Mouse (Mus musculus): ENCODE measurements around the gene Rtl6.

Gene Rtl6

DNA sequence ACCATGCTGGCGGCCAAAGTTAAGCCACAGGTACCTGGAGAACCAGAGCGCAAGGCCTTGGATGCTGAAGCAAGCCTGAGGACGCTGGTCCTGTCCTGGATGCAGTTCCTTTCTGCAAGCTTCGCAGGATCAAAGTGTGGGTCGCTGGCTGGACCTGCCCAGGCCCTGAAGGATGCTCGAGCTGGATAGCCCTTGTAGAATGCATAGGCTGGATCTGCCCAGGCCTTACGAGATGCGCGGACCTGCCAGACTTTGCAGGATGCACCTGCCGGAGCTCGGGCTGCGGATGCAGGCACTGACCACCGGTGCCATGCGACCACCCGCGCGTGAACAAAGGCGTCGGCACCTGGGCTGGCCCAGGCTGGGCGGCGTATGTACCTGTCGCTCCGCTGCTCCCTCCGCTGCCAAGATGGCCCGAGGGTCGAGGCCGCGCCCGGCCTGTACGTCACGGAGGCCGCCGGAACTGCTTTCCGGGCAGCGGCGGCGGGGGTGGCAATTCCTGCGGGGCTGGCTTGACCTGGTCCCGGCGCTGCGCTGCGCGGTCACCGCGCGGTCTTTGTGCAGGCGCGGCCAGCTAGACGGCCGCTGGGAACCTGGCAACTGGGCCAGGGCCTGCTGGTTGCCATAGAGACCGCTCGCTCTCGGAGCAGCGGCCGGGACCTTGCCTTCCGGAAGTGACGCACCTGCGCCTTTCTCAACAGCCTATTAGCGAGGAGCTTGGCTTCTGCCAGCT is at the start of gene Rtl6:
Gene Rtl6, minus strand, starts transcription at position 635 of the 733 bp plus-strand sequence.
- DNase-seq (ENCODE audit: low spot score in 2 of 2) = peak; percentile 88 to 94

DNA sequence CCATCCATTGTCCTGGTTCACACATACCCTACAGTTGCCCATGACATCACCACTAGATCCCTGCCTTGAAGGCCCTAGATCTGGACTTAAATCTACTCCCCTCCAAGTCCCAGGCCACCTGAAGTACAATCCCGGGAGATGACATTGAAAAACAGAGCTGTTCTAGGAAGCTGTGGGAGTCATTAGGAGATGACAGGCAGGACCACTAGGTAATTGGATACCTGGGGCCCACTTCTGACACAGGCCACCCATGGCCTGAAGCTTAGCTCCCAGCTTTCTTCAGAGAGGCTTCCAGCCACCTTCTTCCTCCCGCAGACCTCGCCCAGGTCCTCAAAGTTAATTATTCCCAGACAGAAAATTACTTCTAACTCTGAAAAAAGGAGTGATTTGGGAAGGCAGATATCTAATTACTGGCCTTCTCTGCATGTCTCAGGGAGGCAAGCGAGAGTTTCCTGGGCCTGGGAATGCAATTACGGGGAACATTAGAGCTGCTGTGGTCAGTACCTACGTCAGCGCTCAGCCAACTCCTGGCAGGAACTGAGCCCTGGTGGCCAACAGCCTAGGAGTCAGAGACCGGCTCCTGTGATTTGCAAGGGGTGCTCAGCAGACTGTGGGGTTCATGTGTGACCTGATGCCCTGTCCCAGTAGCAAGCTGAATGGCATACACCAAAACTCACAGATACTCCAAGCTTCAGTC is 45.8 kb upstream of the Rtl6 start:
- no peak for DNase-seq (ENCODE audit: low spot score in 2 of 2)

DNA sequence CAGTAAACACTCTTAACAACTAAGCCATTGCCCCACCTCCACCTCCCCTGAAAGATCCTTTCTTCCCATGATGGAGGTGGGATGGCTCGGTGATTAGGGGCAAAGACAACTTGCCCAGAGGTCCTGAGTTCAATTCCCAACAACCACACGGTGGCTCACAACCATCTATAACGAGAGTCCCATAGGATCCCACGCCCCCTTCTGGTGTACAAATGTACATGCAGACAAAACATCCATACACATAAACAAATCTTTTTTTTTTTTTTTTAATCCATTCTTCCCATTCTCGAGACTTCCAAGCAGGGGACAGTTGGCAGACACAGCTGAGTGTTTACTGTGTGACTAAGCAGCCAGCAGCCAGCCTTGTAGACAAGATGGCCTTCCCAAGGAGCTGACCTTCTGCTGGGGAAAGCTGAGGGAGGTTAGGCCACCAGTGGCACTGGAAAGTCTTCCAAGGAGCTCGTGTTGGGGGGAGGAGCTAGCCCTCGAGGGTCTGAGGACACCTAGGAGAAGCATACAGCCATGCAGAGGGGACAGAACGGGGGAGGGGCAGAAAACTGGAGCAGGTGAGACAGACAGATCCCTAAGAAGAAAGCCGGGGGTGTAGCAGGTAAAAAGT is 43.5 kb upstream of the Rtl6 start:
- no peak for DNase-seq (ENCODE audit: low spot score in 2 of 2)

DNA sequence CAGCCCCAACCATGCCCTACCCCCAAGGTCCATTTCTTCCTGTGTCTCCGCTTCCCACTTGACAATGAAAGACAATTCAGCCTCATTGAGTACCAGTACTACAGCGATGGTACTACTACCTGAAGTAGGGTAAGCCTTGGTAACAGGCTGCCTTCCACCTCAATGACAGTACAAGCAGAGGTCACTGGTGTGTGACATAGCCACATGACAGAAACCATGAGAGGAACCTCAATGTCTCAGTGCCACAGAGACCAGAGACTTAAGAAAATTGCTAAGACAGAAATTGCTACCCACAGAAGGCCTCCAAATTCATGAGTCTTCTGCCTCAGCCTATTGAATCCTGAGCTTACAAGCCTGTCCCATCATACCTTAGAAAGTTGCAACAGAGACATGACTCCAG is 41.3 kb upstream of the Rtl6 start:
- no peak for DNase-seq (ENCODE audit: low spot score in 2 of 2)

DNA sequence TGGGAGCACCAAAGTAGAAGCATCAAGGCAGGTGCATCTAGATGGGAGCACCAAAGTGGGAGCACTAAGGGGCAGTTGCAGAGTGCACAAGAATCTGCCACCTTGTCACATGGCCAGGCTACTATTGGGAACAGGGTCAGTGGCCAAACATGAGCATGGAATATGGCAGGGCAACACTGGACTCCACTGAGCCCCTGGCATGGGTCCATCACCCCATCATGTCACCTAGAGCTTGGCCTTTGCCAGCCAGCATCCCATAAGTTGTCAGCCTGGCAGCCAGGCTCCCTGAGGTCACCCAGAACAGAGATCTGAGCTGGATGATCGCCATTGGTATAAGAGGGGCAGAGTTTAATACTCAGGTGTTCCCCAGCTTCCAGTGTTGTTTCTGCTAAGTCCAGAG is 40.2 kb upstream of the Rtl6 start:
- no peak for DNase-seq (ENCODE audit: low spot score in 2 of 2)

DNA sequence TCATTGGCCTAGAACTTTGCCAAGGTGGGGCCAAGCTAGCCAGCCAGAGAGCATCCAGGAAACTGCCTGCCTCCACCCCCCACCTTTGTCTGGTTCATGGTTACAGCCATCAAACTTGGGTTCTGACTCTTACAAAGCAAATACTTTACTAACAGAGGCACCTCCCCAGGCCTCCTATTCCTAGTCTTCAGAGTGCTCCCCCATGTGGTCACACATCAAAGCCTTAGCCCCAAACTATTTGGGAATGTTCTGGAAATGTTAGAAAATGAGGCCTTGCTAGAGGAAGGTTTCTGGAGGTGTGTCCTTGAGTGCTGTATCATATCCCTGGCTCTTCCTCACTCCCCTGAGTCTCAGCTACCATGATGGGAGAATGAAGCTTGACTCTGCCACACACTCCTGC is 39.4 kb upstream of the Rtl6 start:
- DNase-seq (ENCODE audit: low spot score in 2 of 2) = no peak

DNA sequence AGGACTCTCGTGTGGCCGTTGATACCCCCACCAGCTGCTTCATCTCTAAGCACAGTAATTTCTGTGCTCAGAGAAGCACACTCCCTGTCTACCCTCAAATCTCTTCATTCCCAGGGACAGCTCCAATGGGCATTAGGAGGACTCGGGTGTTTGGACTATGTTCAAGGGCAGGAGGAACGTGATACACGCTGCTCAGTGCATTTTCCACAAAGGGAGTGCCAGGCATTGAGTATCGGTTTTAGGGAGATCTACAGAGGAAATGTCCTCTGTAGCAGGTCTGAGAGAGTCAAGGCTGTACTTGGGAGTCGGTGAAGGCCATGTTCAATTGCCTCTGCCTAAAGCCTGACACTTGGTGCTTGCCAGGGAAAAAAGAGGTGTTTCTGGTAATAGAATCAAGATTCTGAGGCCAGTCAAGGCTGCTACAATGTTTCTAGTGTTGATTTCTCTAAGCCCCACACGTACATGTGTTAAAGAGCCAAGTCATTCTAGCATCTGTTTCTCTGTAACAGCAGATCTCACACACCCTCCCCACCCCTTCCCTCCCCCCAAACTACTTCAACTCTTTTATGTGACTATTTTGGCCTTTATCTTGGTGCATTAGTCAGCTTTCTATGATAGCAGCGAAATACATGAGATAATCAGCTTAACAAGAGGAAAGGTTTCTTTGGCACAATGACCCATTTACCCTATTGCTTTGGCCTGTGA is 37.8 kb upstream of the Rtl6 start:
- DNase-seq (ENCODE audit: low spot score in 2 of 2) = no peak

DNA sequence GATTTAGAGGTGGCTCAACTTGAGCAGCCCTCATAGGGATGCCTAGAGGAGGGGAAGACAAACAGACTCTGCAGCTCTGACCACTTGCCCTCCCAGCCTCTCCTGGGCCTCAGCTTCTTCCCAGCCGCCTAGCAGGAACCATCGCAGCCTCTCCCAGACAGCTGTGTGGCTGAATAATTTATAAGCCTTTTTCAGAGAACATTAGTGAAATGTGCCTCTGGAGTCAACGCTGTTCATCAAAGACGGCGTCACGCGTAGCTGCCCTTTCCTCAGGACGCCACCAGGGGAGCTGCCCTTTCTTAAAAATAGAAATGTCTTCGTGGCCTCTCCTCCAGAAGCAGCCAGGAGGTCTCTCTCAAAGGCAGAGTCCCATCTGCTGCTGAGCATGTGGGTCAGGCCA is 35.9 kb upstream of the Rtl6 start:
- no peak for DNase-seq (ENCODE audit: low spot score in 2 of 2)

DNA sequence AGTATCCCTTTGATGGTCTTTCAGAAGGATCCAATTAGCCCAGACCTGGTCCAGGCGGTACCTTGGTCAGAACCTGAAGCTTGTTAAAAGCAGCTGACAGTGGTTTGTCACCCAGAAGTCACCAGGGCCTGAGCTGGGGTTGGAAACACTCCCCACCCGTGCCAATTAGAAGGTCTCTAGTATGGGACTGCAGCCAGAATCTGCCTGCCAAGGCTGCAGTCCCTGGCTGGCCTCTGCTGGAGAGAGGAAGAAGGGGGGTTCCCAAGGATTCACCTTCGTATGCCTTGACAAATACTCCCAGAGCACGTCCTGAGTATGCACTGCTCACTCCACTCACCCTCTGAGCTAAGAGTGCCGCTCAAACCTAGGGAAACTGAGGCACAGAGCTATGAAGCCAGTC is 34.6 kb upstream of the Rtl6 start:
- no peak for DNase-seq (ENCODE audit: low spot score in 2 of 2)

DNA sequence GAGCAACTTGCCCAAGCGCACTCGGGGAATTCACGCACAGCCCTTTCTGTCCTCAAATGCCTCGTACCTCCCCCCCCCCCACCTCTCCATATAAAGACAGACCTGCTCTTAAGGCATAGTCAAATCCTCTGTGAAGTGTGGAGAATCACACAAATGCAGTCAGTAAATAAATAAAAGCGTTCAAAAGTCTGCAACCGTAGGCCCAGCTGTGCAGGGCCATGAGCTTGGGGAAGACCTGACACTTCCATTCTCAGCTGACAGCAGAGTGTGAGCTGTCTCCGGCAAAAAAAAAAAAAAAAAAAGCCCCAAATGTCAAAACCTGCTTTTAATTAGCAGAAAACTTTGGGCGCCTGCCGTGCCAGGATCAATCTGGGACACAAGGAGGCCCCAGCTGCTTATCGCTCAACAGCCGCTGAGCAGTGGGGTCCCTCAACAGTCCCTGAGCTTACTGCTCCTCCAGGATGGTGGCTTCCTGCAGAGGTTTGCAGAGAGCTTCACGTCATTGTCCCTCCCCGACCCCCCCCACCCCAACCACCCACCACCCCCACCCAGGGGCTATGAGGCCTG is 34.0 kb upstream of the Rtl6 start:
- DNase-seq (ENCODE audit: low spot score in 2 of 2) = no peak

DNA sequence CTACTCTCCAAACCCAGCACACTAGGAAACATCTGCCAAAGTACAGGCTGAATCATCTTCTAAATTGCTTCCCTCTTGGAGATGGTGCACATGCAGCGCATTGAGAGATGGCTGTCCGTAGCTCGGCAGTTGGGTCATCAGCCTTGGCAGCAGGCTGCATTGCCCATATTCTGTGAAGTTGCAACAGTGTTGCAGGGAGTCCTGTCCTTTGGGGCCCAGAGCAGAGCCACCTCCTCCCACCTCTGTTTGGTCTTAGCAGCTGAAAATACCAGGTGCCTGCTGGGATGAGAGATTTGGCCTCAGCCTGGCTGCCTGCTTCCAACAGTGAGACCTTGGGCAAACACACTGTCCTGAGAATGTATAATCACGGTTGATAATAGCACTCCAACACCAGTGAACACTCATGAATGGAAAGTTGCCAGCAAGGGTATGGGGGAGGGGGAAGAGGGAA is 30.8 kb upstream of the Rtl6 start:
- no peak for DNase-seq (ENCODE audit: low spot score in 2 of 2)

DNA sequence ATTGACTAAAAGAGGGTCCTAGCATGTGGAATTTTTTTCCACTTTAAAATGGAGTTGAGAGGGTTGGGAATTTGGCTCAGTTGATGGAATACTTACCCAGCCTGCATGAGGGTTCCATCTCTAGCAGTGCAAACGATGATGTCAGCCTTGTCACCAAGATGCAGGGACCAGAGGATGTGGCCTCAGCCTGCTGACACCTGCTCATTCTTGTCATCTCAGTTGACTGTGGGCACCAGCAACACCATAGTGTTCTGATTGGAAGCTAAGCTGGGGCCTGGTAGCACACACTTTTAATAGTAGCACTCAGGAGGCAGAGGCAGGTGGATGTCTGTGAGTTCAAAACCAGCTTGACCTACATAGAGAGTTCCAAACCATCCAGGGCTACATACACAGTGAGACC is 21.0 kb upstream of the Rtl6 start:
- no peak for DNase-seq (ENCODE audit: low spot score in 2 of 2)

DNA sequence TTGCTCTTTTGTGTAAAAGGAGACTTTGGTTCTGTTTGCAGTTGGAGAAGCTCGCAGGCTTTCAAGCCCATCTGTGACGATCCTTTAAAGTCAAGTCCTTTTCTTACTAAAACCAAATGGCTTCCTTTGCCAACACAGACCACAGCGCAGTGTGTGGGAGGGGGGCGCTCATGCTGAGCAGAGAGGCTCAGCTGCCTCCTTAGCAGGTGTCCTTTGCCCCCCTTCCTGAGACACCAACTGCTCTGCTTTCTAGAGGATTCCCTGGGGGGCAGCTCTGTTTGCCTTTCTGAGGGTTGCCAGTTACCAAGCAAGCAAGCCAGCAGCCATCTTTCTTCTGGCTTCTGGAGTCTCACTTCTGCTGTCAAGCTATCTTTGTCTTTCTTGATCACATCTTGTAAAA is 19.4 kb upstream of the Rtl6 start:
- no peak for DNase-seq (ENCODE audit: low spot score in 2 of 2)

DNA sequence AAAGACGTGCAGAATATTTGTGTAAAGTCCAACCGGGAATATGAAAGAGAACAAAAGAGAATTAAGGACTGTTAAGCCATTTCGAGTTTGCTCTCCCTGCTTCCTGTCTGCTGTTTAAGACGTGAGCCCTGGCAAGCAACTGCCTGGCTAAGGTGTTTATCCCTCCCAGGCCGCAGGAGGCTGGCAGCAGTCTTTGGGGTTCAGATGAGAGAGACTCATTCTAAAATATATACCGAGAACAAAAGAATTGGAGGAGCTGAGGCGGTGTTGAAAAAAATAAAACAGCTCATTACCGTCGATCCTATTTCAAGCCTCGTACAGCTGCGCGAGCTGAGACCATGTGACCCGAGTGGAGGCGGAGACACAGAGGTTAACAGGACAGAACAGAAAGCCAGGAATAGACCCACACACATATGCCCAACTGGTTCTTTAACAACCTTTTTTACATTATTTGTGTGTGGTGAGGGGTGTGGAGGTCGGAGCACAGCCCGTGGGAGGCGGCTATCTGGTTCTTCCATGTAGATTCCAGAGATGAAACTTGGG is 9.0 kb upstream of the Rtl6 start:
- peak; percentile 22 to 27 for DNase-seq (ENCODE audit: low spot score in 2 of 2)

DNA sequence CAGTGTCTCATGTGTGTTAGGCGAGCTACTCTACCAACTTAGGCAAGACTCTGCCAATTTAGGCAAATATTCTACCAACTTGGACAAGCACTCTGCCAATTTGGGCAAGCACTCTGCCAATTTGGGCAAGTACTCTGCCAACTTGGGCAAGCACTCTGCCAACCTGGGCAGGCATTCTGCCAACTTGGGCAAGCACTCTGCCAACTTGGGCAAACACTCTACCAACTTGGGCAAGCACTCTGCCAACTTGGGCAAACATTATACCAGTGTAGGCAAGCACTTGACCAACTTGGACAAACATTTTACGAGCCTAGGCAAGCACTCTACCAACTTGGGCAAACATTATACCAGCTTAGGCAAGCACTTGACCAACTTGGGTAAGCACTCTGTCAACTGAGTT is 3.9 kb upstream of the Rtl6 start:
- DNase-seq (ENCODE audit: low spot score in 2 of 2) = no peak

DNA sequence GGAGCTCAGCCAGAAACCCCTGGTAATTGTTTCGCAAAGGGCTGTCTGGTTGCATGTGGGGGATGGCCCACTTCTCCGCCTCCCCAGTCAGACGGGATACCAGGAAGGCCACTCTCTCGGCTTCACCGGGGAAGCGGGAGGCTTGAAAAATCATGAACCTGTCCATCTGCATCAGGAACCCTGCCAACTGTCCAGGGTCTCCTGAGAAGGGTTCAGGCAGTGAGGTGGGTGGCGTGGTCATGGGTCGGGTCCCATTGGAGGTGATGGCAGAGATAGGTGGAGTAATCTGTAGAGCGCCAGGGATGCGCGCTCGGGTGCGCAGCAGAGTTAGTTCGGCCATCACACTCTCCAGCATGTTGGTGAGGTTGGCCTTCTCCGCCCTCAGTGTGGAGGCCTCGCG is 949 bp downstream of the Rtl6 start:
- DNase-seq (ENCODE audit: low spot score in 2 of 2) = no peak

DNA sequence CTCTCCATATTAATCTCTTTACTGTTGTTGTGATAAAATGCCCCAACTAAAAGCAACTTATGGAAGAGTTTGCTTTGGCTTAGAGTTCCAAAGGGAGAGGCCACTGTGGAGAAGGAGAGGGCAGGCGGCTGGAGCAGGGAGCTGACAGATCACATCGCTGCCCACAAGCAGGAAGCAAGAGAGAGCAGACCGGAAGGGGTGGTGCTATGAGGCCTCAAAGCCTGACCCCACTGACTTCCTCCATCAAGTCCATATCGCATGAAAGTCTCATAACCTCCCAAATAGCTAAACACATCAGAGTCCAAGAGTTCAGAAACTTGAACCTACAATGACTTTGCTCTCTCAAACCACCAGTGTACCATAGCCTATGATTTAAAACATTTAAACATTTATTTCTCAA is 6.6 kb downstream of the Rtl6 start:
- no peak for DNase-seq (ENCODE audit: low spot score in 2 of 2)

DNA sequence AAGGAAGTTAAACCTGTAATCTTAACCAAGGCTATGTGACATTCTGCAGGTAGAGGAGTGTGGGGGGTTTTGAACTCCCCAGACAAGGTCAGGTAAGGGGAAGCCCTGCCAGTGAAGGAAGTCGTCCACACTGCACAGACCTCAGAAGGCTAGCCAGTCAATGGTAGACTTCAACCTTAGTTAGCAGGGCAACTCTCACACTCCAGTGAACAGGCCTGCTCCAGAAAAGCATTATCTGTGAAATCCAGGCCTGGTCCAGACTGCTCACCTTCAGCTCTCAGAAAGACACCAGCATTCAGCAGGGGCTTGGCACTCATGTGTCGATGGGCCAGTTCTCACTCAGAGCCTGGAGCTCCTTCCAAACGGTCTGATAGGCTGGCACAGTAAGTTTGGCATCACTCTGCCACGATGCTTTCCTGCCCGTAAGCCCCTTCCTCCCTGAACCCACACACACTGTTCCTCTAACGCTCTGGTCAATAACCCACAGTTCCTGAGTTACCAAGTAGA is 8.3 kb downstream of the Rtl6 start:
- DNase-seq (ENCODE audit: low spot score in 2 of 2) = no peak

DNA sequence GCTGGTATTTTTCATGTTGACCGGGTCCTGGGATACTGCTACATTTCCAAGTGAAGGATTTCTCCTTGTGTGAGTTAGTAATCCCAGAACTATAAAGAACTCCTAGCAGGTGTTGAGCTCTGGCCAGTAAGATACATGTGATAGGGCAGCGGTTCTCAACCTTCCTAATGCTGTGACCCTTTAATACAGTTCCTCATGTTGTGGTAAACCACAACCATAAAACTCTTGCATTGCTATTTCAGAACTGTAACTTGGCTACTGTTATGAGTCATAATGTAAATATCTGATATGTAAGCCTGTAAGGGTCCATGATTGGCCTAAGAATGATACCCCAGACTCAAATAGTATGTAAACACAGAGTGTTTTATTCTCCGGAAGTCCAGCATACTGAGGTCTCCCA is 11.6 kb downstream of the Rtl6 start:
- no peak for DNase-seq (ENCODE audit: low spot score in 2 of 2)

DNA sequence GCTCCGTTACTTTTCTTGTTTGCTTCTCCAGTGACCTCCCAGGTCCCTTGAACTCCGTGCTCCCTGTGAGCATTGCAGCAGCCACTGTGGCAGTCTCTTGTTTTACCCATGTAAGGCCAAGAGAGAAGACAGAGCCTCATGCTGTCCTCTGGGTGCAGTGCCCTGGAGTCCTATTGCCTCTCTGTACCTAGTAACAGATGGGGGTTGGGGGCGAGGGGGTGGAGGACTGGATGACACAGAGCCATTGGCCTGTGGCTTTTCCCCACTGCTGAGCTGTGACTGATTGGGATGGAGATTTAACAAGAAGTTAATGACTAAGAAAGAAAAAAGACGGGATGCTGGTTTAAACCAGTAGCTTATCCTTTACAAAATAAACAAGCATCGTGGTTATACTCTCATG is 16.4 kb downstream of the Rtl6 start:
- no peak for DNase-seq (ENCODE audit: low spot score in 2 of 2)

DNA sequence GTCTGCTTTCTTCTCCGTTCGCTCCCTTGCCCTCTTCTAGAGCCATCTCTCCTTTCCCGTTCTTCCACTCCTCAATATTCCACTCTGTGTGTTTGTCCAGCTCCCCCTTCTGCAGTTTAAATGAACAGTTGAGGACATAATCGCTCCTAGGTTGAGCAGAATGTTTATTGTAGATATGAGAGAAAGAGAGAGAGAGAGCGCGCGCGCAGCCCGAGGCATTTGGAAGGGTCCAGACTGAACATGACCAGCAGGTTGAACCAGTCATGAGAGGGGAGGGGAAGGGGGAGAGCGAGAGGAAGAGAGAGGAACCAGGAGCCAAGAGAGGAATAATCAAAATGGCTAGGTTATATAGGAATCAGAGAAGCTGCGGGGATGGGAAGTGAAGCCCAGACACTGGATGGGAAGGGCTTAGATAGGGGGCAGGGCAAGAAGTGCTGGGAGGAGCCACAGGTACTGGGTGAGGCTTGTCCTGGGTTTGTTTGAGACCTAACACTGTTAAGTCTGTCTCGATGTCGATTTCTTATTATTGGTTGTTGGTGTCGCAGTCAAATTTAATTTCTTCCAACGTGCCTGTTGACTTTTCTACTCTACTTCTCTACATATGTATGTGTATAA is 18.5 kb downstream of the Rtl6 start:
- no peak for DNase-seq (ENCODE audit: low spot score in 2 of 2)

Data from right cerebral cortex, adult 2 months (tissue).